Mouse (Mus musculus): ENCODE data around the gene Mdga1. TPM values are rescaled to one million over a fixed set of nuclear protein-coding genes. Genes with fewer than 3 reads are reported as not detected.

Gene Mdga1
- total RNA-seq (2023): under 1 TPM; 0.50 to 0.64 TPM

GRCm38 (mm10) chr17:29970037-29970555 lies at the start of gene Mdga1:
Gene Mdga1 (minus strand): TSS chr17:29970087.

GRCm38 (mm10) chr17:30004203-30005102 lies 34.6 kb upstream of the Mdga1 start, which contains the start of gene Zfand3:
Gene Zfand3 (plus strand): TSS chr17:30004733.

Other genes starting within 250 kb of the Mdga1 start
- 10 to 100 TPM; 92.1 to 97.9 TPM for gene Zfand3, start 34.6 kb upstream of the Mdga1 start, total RNA-seq (2023)